Mouse (Mus musculus) neural tube, embryonic 11.5 days (tissue): ENCODE results near the gene Ngb. TPM values are rescaled to one million over a fixed set of nuclear protein-coding genes. Genes with fewer than 3 reads are reported as not detected.

Source experiments
- ATAC-seq: fragments of 200-750 bp; cut with Nextera tagmentation; 2 replicates; pipeline ENCODE4 v1.8.0; 2017; ENCODE audit warnings: moderate number of reproducible peaks, mild to moderate bottlenecking, moderate TSS enrichment, moderate library complexity; ENCODE audit not compliant: insufficient read depth, low FRiP score, low TSS enrichment
- DNase-seq: peaks from one replicate; pipeline ENCODE4 v3.0.0-alpha.2; 2015; ENCODE audit warnings: low spot score
- H3K27ac ChIP-seq: fragments of 300-500 bp; sonication (generic); 2 replicates; pipeline ENCODE4 v1.5.1; 2014; ENCODE audit warnings: low read depth, mild to moderate bottlenecking, low read length
- H3K27me3 ChIP-seq: fragments of 300-500 bp; sonication (generic); 2 replicates; pipeline ENCODE4 v1.6.1; 2014; ENCODE audit warnings: mild to moderate bottlenecking, low read length, mixed read lengths; ENCODE audit not compliant: control insufficient read depth, insufficient read depth
- H3K36me3 ChIP-seq: fragments of 300-500 bp; sonication (generic); 2 replicates; pipeline ENCODE4 v1.6.1; 2014; ENCODE audit warnings: mild to moderate bottlenecking, low read length, moderate library complexity, mixed read lengths; ENCODE audit not compliant: control insufficient read depth, insufficient read depth
- H3K4me1 ChIP-seq: fragments of 300-500 bp; sonication (generic); 2 replicates; pipeline ENCODE4 v1.6.1; 2014; ENCODE audit warnings: low read length, mixed read lengths; ENCODE audit not compliant: control insufficient read depth, insufficient read depth
- H3K4me2 ChIP-seq: fragments of 300-500 bp; sonication (generic); 2 replicates; pipeline ENCODE4 v1.6.1; 2014; ENCODE audit warnings: low read depth, mild to moderate bottlenecking, moderate library complexity
- H3K4me3 ChIP-seq: fragments of 300-500 bp; sonication (generic); 2 replicates; pipeline ENCODE4 v1.5.1; 2014; ENCODE audit warnings: low read depth, low read length
- H3K9ac ChIP-seq: fragments of 300-500 bp; sonication (generic); 2 replicates; pipeline ENCODE4 v1.6.1; 2014; ENCODE audit warnings: mild to moderate bottlenecking, low read length
- H3K9me3 ChIP-seq: fragments of 300-500 bp; sonication (generic); 2 replicates; pipeline ENCODE4 v1.6.1; 2016; ENCODE audit warnings: low read length; ENCODE audit not compliant: control insufficient read depth
- WGBS: fragments of 180-500 bp; shearing (Covaris S2); extraction: QIAGEN DNeasy Blood & Tissue Kit; methylation state at CpG from one replicate; pipeline ENCODE4 v1.1.7; 2014; 5-methylcytosine and 5-hydroxymethylcytosine counted together
- polyA plus RNA-seq: library from polyadenylated mRNA; unstranded; fragments of >200 nt; fragmentation: Nextera tagmentation; extraction: Ambion mirVana; gene quantifications from 2 replicates; pipeline ENCODE4 v1.2.1, GENCODE M21; 2014

The Ngb gene
- polyA plus RNA-seq, 1 experiment from 2014 or later: 0.56 TPM

DNA sequence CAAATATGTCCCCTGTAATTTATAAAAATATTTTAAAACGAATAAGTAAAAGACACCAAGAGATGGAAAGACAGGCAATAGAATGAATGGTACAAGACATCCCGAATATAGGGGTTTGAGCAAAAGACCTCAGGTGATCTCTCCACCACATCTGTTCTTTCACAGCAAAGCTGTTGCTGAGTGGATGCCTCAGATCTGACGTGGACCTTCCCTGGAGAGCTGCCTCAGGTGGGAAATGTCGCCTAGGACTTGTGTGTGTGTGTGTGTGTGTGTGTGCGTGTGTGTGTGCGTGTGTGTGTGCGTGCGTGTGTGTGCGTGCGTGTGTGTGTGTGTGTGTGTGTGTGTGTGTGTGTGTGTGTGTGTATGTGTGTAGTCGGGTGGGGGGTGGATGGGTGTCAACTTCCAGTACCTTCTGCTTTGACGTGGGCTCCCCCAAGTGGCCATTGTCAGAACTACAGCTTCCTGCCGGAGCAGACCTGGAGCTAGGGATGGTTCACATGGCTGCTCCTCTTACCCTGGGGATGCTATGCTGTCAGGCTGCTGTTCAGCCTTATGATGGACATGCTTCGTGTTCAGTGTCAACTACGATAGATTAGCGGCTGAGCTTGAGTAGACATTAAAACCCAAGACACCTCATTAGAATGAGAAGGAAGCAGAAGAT is 49.5 kb downstream of the Ngb start:
- no peak overlapping the region for H3K4me3 ChIP-seq
- H3K36me3 ChIP-seq: no peaks in the 10 kb centered on the region
- WGBS: 30% methylated on average over 13 of the region's 16 CpGs
- ATAC-seq (no peak), DNase-seq (peak; percentile 72)
- no peak overlapping the region for H3K4me2 ChIP-seq
- H3K4me1 ChIP-seq: no peaks in the 10 kb centered on the region
- no peaks in the 10 kb centered on the region; the same call in 1 of the 2 replicates for H3K27me3 ChIP-seq
- no peaks in the 10 kb centered on the region for H3K9me3 ChIP-seq
- H3K27ac ChIP-seq: no peak overlapping the region
- H3K9ac ChIP-seq: no peak overlapping the region

DNA sequence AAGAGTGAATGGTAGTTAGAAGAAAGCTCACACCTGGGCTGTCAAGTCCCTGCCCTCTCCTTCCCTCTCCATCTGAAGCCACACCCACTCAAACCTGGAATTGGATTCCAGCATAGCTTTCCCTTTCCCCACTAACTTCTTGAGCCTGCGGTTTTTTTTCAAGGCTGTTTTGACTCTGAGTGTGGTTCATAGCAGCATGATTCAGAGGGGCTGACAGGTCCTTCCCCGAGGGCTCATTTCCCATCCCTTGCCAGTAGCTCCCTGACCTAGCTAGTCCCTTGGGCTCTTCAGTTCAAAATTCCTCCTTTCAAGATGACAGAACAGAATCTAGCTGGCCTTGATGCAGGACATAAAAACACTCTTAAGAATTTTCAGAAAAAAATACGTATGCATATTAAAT is 54.8 kb downstream of the Ngb start:
- Histone ChIP-seq H3K27me3 (no peaks in the 10 kb centered on the region), H3K9ac (no peak overlapping the region), H3K27ac (no peak overlapping the region), H3K4me2 (no peak overlapping the region), H3K9me3 (no peaks in the 10 kb centered on the region), H3K4me1 (peaks cover 5% of the 10 kb centered on the region), H3K4me3 (no peak overlapping the region), H3K36me3 (no peaks in the 10 kb centered on the region)
- 64% methylated on average over 3 of the region's 3 CpGs for WGBS
- DNase-seq: no peak
- no peak for ATAC-seq

Other genes starting within 250 kb of the Ngb start
- 19.4 and 20.6 TPM in 2 replicates for gene Irf2bpl, start 217.7 kb downstream of the Ngb start, polyA plus RNA-seq
- gene Cipc, start 155.5 kb downstream of the Ngb start, polyA plus RNA-seq: 40.1 and 42.8 TPM in 2 replicates
- 1.4 and 2.1 TPM in 2 replicates for gene Zdhhc22, start 112.1 kb downstream of the Ngb start, polyA plus RNA-seq
- gene Tmem63c, start 81.2 kb downstream of the Ngb start, polyA plus RNA-seq: 0.74 and 0.78 TPM in 2 replicates
- 31.8 and 31.9 TPM in 2 replicates for gene Gstz1, start 44.6 kb upstream of the Ngb start, polyA plus RNA-seq
- 14.3 and 17.6 TPM in 2 replicates for gene Pomt2, start 45.4 kb upstream of the Ngb start, polyA plus RNA-seq
- 0.77 and 1.8 TPM in 2 replicates for gene Samd15, start 97.2 kb upstream of the Ngb start, polyA plus RNA-seq
- gene Tmed8, start 97.9 kb upstream of the Ngb start, polyA plus RNA-seq: 4.7 and 5.0 TPM in 2 replicates
- 0.78 and 1.6 TPM in 2 replicates for gene Noxred1, start 136.2 kb upstream of the Ngb start, polyA plus RNA-seq
- gene Vipas39, start 163.7 kb upstream of the Ngb start, polyA plus RNA-seq: 62.5 and 62.9 TPM in 2 replicates
- 224 and 233 TPM in 2 replicates for gene Ahsa1, start 163.9 kb upstream of the Ngb start, polyA plus RNA-seq
- 0.34 and 0.94 TPM in 2 replicates for gene Ism2, start 197.2 kb upstream of the Ngb start, polyA plus RNA-seq